Mouse (Mus musculus) embryonic fibroblast, embryonic 13.5 days (primary cell): ENCODE measurements around the gene Hs6st3.

Source experiments
- CTCF ChIP-seq: IDR thresholded peaks from 2 replicates; pipeline ENCODE4 v1.5.1; 2011; ENCODE audit warnings: mild to moderate bottlenecking, control low read depth, low read length, moderate library complexity, borderline replicate concordance; ENCODE audit not compliant: insufficient read depth
- POLR2A ChIP-seq: IDR thresholded peaks from 2 replicates; pipeline ENCODE4 v1.6.1; 2011; ENCODE audit warnings: low read depth, mild to moderate bottlenecking, control low read depth, low read length, moderate library complexity

- TF ChIP-seq CTCF (no peak), POLR2A (no peak)
These were observed 29.3 kb upstream of the Hs6st3 start for GRCm38 (mm10) chr14:119108776-119109301.
